Mouse (Mus musculus) forebrain, embryonic 15.5 days (tissue): Measurements from ENCODE around the gene Aldh3b2. TPM values are rescaled to one million over a fixed set of nuclear protein-coding genes. Genes with fewer than 3 reads are reported as not detected.

Experiments used
- polyA plus RNA-seq: library from polyadenylated mRNA; unstranded; fragments of >200 nt; fragmentation: Nextera tagmentation; extraction: Ambion mirVana; gene quantifications from 2 replicates; pipeline ENCODE4 v1.2.1, GENCODE M21; 2015

Aldh3b2 gene
- polyA plus RNA-seq, 1 experiment from 2014 or later, result 0.28 TPM

Other genes starting within 250 kb of the Aldh3b2 start
- 52.3 and 62.9 TPM in 2 replicates for gene Kmt5b, start 204.9 kb upstream of the Aldh3b2 start, polyA plus RNA-seq
- 62.4 and 62.5 TPM in 2 replicates for gene Chka, start 120.6 kb upstream of the Aldh3b2 start, polyA plus RNA-seq
- 11.9 and 13.3 TPM in 2 replicates for gene Tcirg1, start 65.2 kb upstream of the Aldh3b2 start, polyA plus RNA-seq
- gene Ndufs8, start 59.6 kb upstream of the Aldh3b2 start, polyA plus RNA-seq, result 195 and 201 TPM in 2 replicates
- gene Aldh3b1, start 42.5 kb upstream of the Aldh3b2 start, polyA plus RNA-seq, result 1.5 and 1.8 TPM in 2 replicates
- 6.6 and 6.9 TPM in 2 replicates for gene Unc93b1, start 37.1 kb upstream of the Aldh3b2 start, polyA plus RNA-seq
- not detected in 2 replicates for gene Aldh3b3, start 13.7 kb upstream of the Aldh3b2 start, polyA plus RNA-seq
- 1.3 and 1.4 TPM in 2 replicates for gene Acy3, start 14.2 kb downstream of the Aldh3b2 start, polyA plus RNA-seq
- 0.13 TPM in 1 of 2 replicates, not detected in the other for gene Tbx10, start 20.4 kb downstream of the Aldh3b2 start, polyA plus RNA-seq
- gene Nudt8, start 28.3 kb downstream of the Aldh3b2 start, polyA plus RNA-seq, result 36.0 and 40.8 TPM in 2 replicates
- 6.8 and 7.6 TPM in 2 replicates for gene Gm49405, start 28.3 kb downstream of the Aldh3b2 start, polyA plus RNA-seq
- 9.0 and 11.1 TPM in 2 replicates for gene Doc2g, start 31.0 kb downstream of the Aldh3b2 start, polyA plus RNA-seq
- gene Ndufv1, start 40.5 kb downstream of the Aldh3b2 start, polyA plus RNA-seq, result 225 and 228 TPM in 2 replicates
- 421 and 426 TPM in 2 replicates for gene Gstp1, start 65.7 kb downstream of the Aldh3b2 start, polyA plus RNA-seq
- gene Gstp2, start 73.7 kb downstream of the Aldh3b2 start, polyA plus RNA-seq, result 1.3 and 4.6 TPM in 2 replicates
- gene Gstp3, start 87.2 kb downstream of the Aldh3b2 start, polyA plus RNA-seq, result not detected in 2 replicates
- not detected in 2 replicates for gene Cabp2, start 109.2 kb downstream of the Aldh3b2 start, polyA plus RNA-seq
- gene Cdk2ap2, start 124.9 kb downstream of the Aldh3b2 start, polyA plus RNA-seq, result 82.1 and 83.2 TPM in 2 replicates
- 40.7 and 47.2 TPM in 2 replicates for gene Pitpnm1, start 127.7 kb downstream of the Aldh3b2 start, polyA plus RNA-seq
- 90.1 and 92.5 TPM in 2 replicates for gene Aip, start 153.5 kb downstream of the Aldh3b2 start, polyA plus RNA-seq
- not detected in 2 replicates for gene Gpr152, start 167.5 kb downstream of the Aldh3b2 start, polyA plus RNA-seq
- 0.10 and 0.15 TPM in 2 replicates for gene Cabp4, start 171.7 kb downstream of the Aldh3b2 start, polyA plus RNA-seq
- gene Coro1b, start 176.3 kb downstream of the Aldh3b2 start, polyA plus RNA-seq, result 144 and 145 TPM in 2 replicates
- 0.59 and 1.1 TPM in 2 replicates for gene Ptprcap, start 181.3 kb downstream of the Aldh3b2 start, polyA plus RNA-seq
- gene Rps6kb2, start 191.0 kb downstream of the Aldh3b2 start, polyA plus RNA-seq, result 54.1 and 54.6 TPM in 2 replicates
- gene Carns1, start 203.2 kb downstream of the Aldh3b2 start, polyA plus RNA-seq, result 3.4 and 4.2 TPM in 2 replicates
- gene Tbc1d10c, start 219.0 kb downstream of the Aldh3b2 start, polyA plus RNA-seq, result 0.70 and 0.86 TPM in 2 replicates
- gene Ppp1ca, start 219.7 kb downstream of the Aldh3b2 start, polyA plus RNA-seq, result 560 and 578 TPM in 2 replicates
- 22.6 and 25.2 TPM in 2 replicates for gene Rad9a, start 229.3 kb downstream of the Aldh3b2 start, polyA plus RNA-seq
- 0.39 and 0.43 TPM in 2 replicates for gene Clcf1, start 241.9 kb downstream of the Aldh3b2 start, polyA plus RNA-seq
- not detected in 2 replicates for gene AC109138.7, start 242.0 kb downstream of the Aldh3b2 start, polyA plus RNA-seq